Mouse (Mus musculus) ovary, postnatal 10 days (tissue): Measurements from ENCODE around the gene Barhl1.

ENCODE experiments used
- DNase-seq: peaks from one replicate; pipeline ENCODE4 v3.0.0; 2022; ENCODE audit warnings: low spot score

Gene Barhl1

GRCm38 (mm10) chr2:28911331-28912038, 5.0 kb downstream of the Barhl1 start:
- no peak for DNase-seq

- DNase-seq, result no peak
Observed at GRCm38 (mm10) chr2:28910877-28911276, 5.6 kb downstream of the Barhl1 start.

GRCm38 (mm10) chr2:28909818-28910710, 6.4 kb downstream of the Barhl1 start:
- no peak for DNase-seq

- no peak for DNase-seq
Observed at GRCm38 (mm10) chr2:28909186-28909817, 7.2 kb downstream of the Barhl1 start.

- no peak for DNase-seq
Observed at GRCm38 (mm10) chr2:28908389-28909153, 7.9 kb downstream of the Barhl1 start.

- DNase-seq, result no peak
Observed at GRCm38 (mm10) chr2:28907691-28908388, 8.6 kb downstream of the Barhl1 start.

GRCm38 (mm10) chr2:28905561-28905960, 10.9 kb downstream of the Barhl1 start:
- no peak for DNase-seq

GRCm38 (mm10) chr2:28904786-28905185, 11.7 kb downstream of the Barhl1 start:
- DNase-seq, result no peak

- DNase-seq, result no peak
Observed at GRCm38 (mm10) chr2:28903871-28904270, 12.6 kb downstream of the Barhl1 start.

GRCm38 (mm10) chr2:28902291-28902690, 14.2 kb downstream of the Barhl1 start:
- no peak for DNase-seq

GRCm38 (mm10) chr2:28897340-28897899, 19.0 kb downstream of the Barhl1 start:
- no peak for DNase-seq

- DNase-seq, result no peak
Observed at GRCm38 (mm10) chr2:28895876-28896275, 20.6 kb downstream of the Barhl1 start.

GRCm38 (mm10) chr2:28893526-28893925, 22.9 kb downstream of the Barhl1 start:
- no peak for DNase-seq

- DNase-seq, result no peak
Observed at GRCm38 (mm10) chr2:28892796-28893195, 23.7 kb downstream of the Barhl1 start.

GRCm38 (mm10) chr2:28884914-28885313, 31.6 kb downstream of the Barhl1 start:
- no peak for DNase-seq

- no peak for DNase-seq
Observed at GRCm38 (mm10) chr2:28882826-28883485, 33.5 kb downstream of the Barhl1 start.

GRCm38 (mm10) chr2:28882047-28882446, 34.4 kb downstream of the Barhl1 start:
- no peak for DNase-seq

- no peak for DNase-seq
Observed at GRCm38 (mm10) chr2:28881275-28881674, 35.2 kb downstream of the Barhl1 start.

- DNase-seq, result no peak
Observed at GRCm38 (mm10) chr2:28875554-28875953, 40.9 kb downstream of the Barhl1 start.

GRCm38 (mm10) chr2:28867495-28867894, 49.0 kb downstream of the Barhl1 start:
- DNase-seq, result no peak
